Mouse (Mus musculus) thymus, postnatal 36 days (tissue): ENCODE measurements around the gene Cbr1.

Experiments
- DNase-seq, 2 experiments: peaks; one replicate each; pipeline ENCODE4 v3.0.0; 2022; ENCODE audit warnings: mixed read lengths in 2 of 2

Cbr1 gene

GRCm38 (mm10) chr16:93605553-93605952, at the start of gene Cbr1:
TSS of gene Cbr1 (plus strand) at chr16:93605853.
- no peak for DNase-seq

GRCm38 (mm10) chr16:93557646-93558045, 48.0 kb upstream of the Cbr1 start:
- no peak for DNase-seq

GRCm38 (mm10) chr16:93558499-93558898, 47.2 kb upstream of the Cbr1 start:
- DNase-seq = no peak

- DNase-seq = peak; percentile 53 to 76
These were observed 33.3 kb upstream of the Cbr1 start for GRCm38 (mm10) chr16:93572383-93572782.

GRCm38 (mm10) chr16:93573434-93573833, 32.2 kb upstream of the Cbr1 start:
- no peak for DNase-seq

GRCm38 (mm10) chr16:93574521-93575191, 31.0 kb upstream of the Cbr1 start:
- DNase-seq = peak; percentile 61 to 74

GRCm38 (mm10) chr16:93575574-93575973, 30.1 kb upstream of the Cbr1 start:
- no peak for DNase-seq

GRCm38 (mm10) chr16:93576412-93577082, 29.1 kb upstream of the Cbr1 start:
- DNase-seq = peak; percentile 76 to 83

GRCm38 (mm10) chr16:93578346-93579005, 27.2 kb upstream of the Cbr1 start:
- no peak for DNase-seq

- no peak for DNase-seq
These were observed 24.5 kb upstream of the Cbr1 start for GRCm38 (mm10) chr16:93581125-93581524.

GRCm38 (mm10) chr16:93584976-93585702, 20.5 kb upstream of the Cbr1 start:
- DNase-seq = peak in 1 of 2 experiments; percentile 9

- peak; percentile 46 to 50 for DNase-seq
These were observed 19.9 kb upstream of the Cbr1 start for GRCm38 (mm10) chr16:93585703-93586205.

GRCm38 (mm10) chr16:93586382-93586781, 19.3 kb upstream of the Cbr1 start:
- DNase-seq = peak; percentile 76 to 84

- no peak for DNase-seq
These were observed 17.4 kb upstream of the Cbr1 start for GRCm38 (mm10) chr16:93588281-93588680.

- no peak for DNase-seq
These were observed 14.7 kb upstream of the Cbr1 start for GRCm38 (mm10) chr16:93590915-93591314.

GRCm38 (mm10) chr16:93591450-93592430, 13.9 kb upstream of the Cbr1 start:
- DNase-seq = no peak

- no peak for DNase-seq
These were observed 12.9 kb upstream of the Cbr1 start for GRCm38 (mm10) chr16:93592711-93593110.

GRCm38 (mm10) chr16:93593406-93593805, 12.2 kb upstream of the Cbr1 start:
- no peak for DNase-seq

GRCm38 (mm10) chr16:93594448-93594847, 11.2 kb upstream of the Cbr1 start:
- no peak for DNase-seq

GRCm38 (mm10) chr16:93595766-93596165, 9.9 kb upstream of the Cbr1 start:
- DNase-seq = no peak

- no peak for DNase-seq
These were observed 8.8 kb upstream of the Cbr1 start for GRCm38 (mm10) chr16:93596807-93597206.

GRCm38 (mm10) chr16:93597551-93597950, 8.1 kb upstream of the Cbr1 start:
- DNase-seq = no peak
